Mouse (Mus musculus) CH12.LX (cell line): ENCODE results near the gene Cacybp. TPM values are rescaled to one million over a fixed set of nuclear protein-coding genes. Genes with fewer than 3 reads are reported as not detected.
A peak's percentile ranks its signal among the peaks of the same experiment; 100 is the strongest.

Experiments
- DNase-seq: peaks from one replicate; pipeline ENCODE4 v3.0.0-alpha.2; 2013; ENCODE audit errors: extremely low read depth
- H3K27ac ChIP-seq: 2 replicates; pipeline ENCODE4 v1.5.1; 2012; ENCODE audit warnings: low read depth, mild to moderate bottlenecking, control low read depth, moderate library complexity; ENCODE audit not compliant: insufficient read depth
- H3K27me3 ChIP-seq: replicated peaks from 2 replicates; pipeline ENCODE3; 2012; ENCODE audit warnings: inconsistent platforms
- H3K36me3 ChIP-seq, 2 experiments: replicated peaks in 1 of 2; 2 replicates each; pipeline versions ENCODE3 to v1.6.1; 2012; ENCODE audit warnings: inconsistent platforms in 1 of 2, low read length in 1 of 2, mild to moderate bottlenecking in 1 of 2, mixed read lengths in 1 of 2, moderate library complexity in 1 of 2; ENCODE audit not compliant: control insufficient read depth in 1 of 2, insufficient read depth in 1 of 2
- H3K4me1 ChIP-seq, 2 experiments: 2 replicates each; pipeline ENCODE4 v1.6.1; 2012; ENCODE audit warnings: inconsistent platforms in 1 of 2, moderate library complexity in 1 of 2; ENCODE audit not compliant: insufficient read depth in 2 of 2, control insufficient read depth in 1 of 2
- H3K4me2 ChIP-seq: 2 replicates; pipeline ENCODE4 v1.6.1; 2012; ENCODE audit warnings: low read depth, mild to moderate bottlenecking, control low read depth; ENCODE audit not compliant: poor library complexity, insufficient read depth, severe bottlenecking
- H3K4me3 ChIP-seq, 3 experiments: fragments of 150-350 bp in 1 of 3; sonication (generic) in 1 of 3; replicated peaks in 1 of 3; 2 replicates each; pipeline versions ENCODE3 to v1.5.1; 2011 to 2012; ENCODE audit warnings: low read depth in 2 of 3, low read length in 2 of 3, mild to moderate bottlenecking in 2 of 3, moderate library complexity in 2 of 3, control low read depth in 1 of 3, improper control_type of control experiment in 1 of 3, inconsistent platforms in 1 of 3, mixed read lengths in 1 of 3; ENCODE audit not compliant: poor library complexity in 1 of 3
- H3K79me2 ChIP-seq: replicated peaks from 2 replicates; pipeline ENCODE4 v1.6.1; 2012; ENCODE audit warnings: mild to moderate bottlenecking, moderate library complexity; ENCODE audit not compliant: control insufficient read depth, poor library complexity, insufficient read depth, severe bottlenecking; ENCODE audit errors: extremely low read depth
- H3K9ac ChIP-seq: 2 replicates; pipeline ENCODE4 v1.6.1; 2012; ENCODE audit warnings: low read depth, mild to moderate bottlenecking, control low read depth, moderate library complexity; ENCODE audit not compliant: insufficient read depth
- H3K9me3 ChIP-seq: replicated peaks from 2 replicates; pipeline ENCODE3; 2012; ENCODE audit warnings: low read length, inconsistent platforms, mixed read lengths
- BHLHE40 ChIP-seq: IDR thresholded peaks from 2 replicates; pipeline ENCODE4 v1.6.1; 2011; ENCODE audit warnings: mild to moderate bottlenecking, low read depth, low read length, improper control_type of control experiment
- CHD1 ChIP-seq: IDR thresholded peaks from 2 replicates; pipeline ENCODE4 v1.6.1; 2012; ENCODE audit warnings: low read depth, low read length, improper control_type of control experiment, inconsistent platforms
- CHD2 ChIP-seq: IDR thresholded peaks from 2 replicates; pipeline ENCODE4 v1.6.1; 2011; ENCODE audit warnings: low read length, improper control_type of control experiment
- CTCF ChIP-seq, 2 experiments: IDR thresholded peaks in 1 of 2; conservative IDR thresholded peaks in 1 of 2; 2 replicates each; pipeline ENCODE4 v1.5.1; 2011 to 2012; ENCODE audit warnings: low read depth in 2 of 2, low read length in 2 of 2, improper control_type of control experiment in 1 of 2, inconsistent platforms in 1 of 2, mild to moderate bottlenecking in 1 of 2, moderate library complexity in 1 of 2
- E2F4 ChIP-seq: IDR thresholded peaks from 2 replicates; pipeline ENCODE4 v1.6.1; 2011; ENCODE audit warnings: low read depth, low read length, improper control_type of control experiment; ENCODE audit not compliant: insufficient replicate concordance
- ELF1 ChIP-seq: IDR thresholded peaks from 2 replicates; pipeline ENCODE4 v1.6.1; 2014; ENCODE audit warnings: low read depth, mild to moderate bottlenecking, inconsistent platforms, low read length, improper control_type of control experiment
- EP300 ChIP-seq: IDR thresholded peaks from 2 replicates; pipeline ENCODE4 v1.6.1; 2011; ENCODE audit warnings: low read length, improper control_type of control experiment
- ETS1 ChIP-seq: conservative IDR thresholded peaks from 2 replicates; pipeline ENCODE4 v1.6.1; 2012; ENCODE audit warnings: low read depth, mild to moderate bottlenecking, inconsistent platforms, low read length, improper control_type of control experiment, moderate library complexity
- GABPA ChIP-seq: IDR thresholded peaks from 2 replicates; pipeline ENCODE4 v1.6.1; 2012; ENCODE audit warnings: low read depth, low read length, improper control_type of control experiment, inconsistent platforms; ENCODE audit not compliant: insufficient replicate concordance
- HCFC1 ChIP-seq: IDR thresholded peaks from 2 replicates; pipeline ENCODE4 v1.6.1; 2012; ENCODE audit warnings: low read depth, mild to moderate bottlenecking, inconsistent platforms, low read length, improper control_type of control experiment
- IRF4 ChIP-seq: IDR thresholded peaks from 2 replicates; pipeline ENCODE4 v1.6.1; 2014; ENCODE audit warnings: low read depth, mild to moderate bottlenecking, inconsistent platforms, low read length, improper control_type of control experiment
- JUN ChIP-seq: IDR thresholded peaks from 2 replicates; pipeline ENCODE4 v1.6.1; 2011; ENCODE audit warnings: low read depth, mild to moderate bottlenecking, low read length, improper control_type of control experiment, moderate library complexity; ENCODE audit not compliant: insufficient read depth
- JUND ChIP-seq: conservative IDR thresholded peaks from 2 replicates; pipeline ENCODE4 v1.6.1; 2011; ENCODE audit warnings: low read depth, low read length, improper control_type of control experiment
- KAT2A ChIP-seq: IDR thresholded peaks from 2 replicates; pipeline ENCODE4 v1.6.1; 2012; ENCODE audit warnings: low read length, improper control_type of control experiment, inconsistent platforms; ENCODE audit not compliant: insufficient replicate concordance
- MAFK ChIP-seq: IDR thresholded peaks from 2 replicates; pipeline ENCODE4 v1.6.1; 2011; ENCODE audit warnings: low read length, improper control_type of control experiment; ENCODE audit not compliant: insufficient replicate concordance
- MAX ChIP-seq: IDR thresholded peaks from 2 replicates; pipeline ENCODE4 v1.6.1; 2011; ENCODE audit warnings: low read length, improper control_type of control experiment
- MAZ ChIP-seq: IDR thresholded peaks from 2 replicates; pipeline ENCODE4 v1.6.1; 2012; ENCODE audit warnings: low read depth, mild to moderate bottlenecking, inconsistent platforms, low read length, improper control_type of control experiment, moderate library complexity
- MEF2A ChIP-seq: IDR thresholded peaks from 2 replicates; pipeline ENCODE4 v1.6.1; 2014; ENCODE audit warnings: low read depth, mild to moderate bottlenecking, inconsistent platforms, low read length, improper control_type of control experiment, borderline replicate concordance
- MXI1 ChIP-seq: IDR thresholded peaks from 2 replicates; pipeline ENCODE4 v1.6.1; 2011; ENCODE audit warnings: mild to moderate bottlenecking, low read depth, low read length, improper control_type of control experiment
- MYC ChIP-seq: IDR thresholded peaks from 2 replicates; pipeline ENCODE4 v1.6.1; 2011; ENCODE audit warnings: low read depth, mild to moderate bottlenecking, improper control_type of control experiment, low read length
- NELFE ChIP-seq: IDR thresholded peaks from 2 replicates; pipeline ENCODE4 v1.6.1; 2011; ENCODE audit warnings: low read depth, low read length, improper control_type of control experiment
- NRF1 ChIP-seq: IDR thresholded peaks from 2 replicates; pipeline ENCODE4 v1.6.1; 2014; ENCODE audit warnings: low read depth, mild to moderate bottlenecking, inconsistent platforms, low read length, improper control_type of control experiment, moderate library complexity
- PAX5 ChIP-seq: IDR thresholded peaks from 2 replicates; pipeline ENCODE4 v1.6.1; 2012; ENCODE audit warnings: low read length, inconsistent platforms, mixed read lengths
- POLR2A ChIP-seq: IDR thresholded peaks from 2 replicates; pipeline ENCODE4 v1.6.1; 2011; ENCODE audit warnings: low read depth, mild to moderate bottlenecking, improper control_type of control experiment, low read length
- POLR2AphosphoS2 ChIP-seq: IDR thresholded peaks from 2 replicates; pipeline ENCODE4 v1.6.1; 2011; ENCODE audit warnings: low read depth, low read length, improper control_type of control experiment
- RAD21 ChIP-seq: IDR thresholded peaks from 2 replicates; pipeline ENCODE4 v1.6.1; 2011; ENCODE audit warnings: low read depth, mild to moderate bottlenecking, low read length, improper control_type of control experiment, moderate library complexity
- RCOR1 ChIP-seq: conservative IDR thresholded peaks from 2 replicates; pipeline ENCODE4 v1.6.1; 2012; ENCODE audit warnings: low read depth, mild to moderate bottlenecking, inconsistent platforms, low read length, improper control_type of control experiment
- SIN3A ChIP-seq: IDR thresholded peaks from 2 replicates; pipeline ENCODE4 v1.6.1; 2012; ENCODE audit warnings: low read length, improper control_type of control experiment, inconsistent platforms
- SMC3 ChIP-seq: IDR thresholded peaks from 2 replicates; pipeline ENCODE4 v1.6.1; 2011; ENCODE audit warnings: low read depth, low read length, improper control_type of control experiment
- TBP ChIP-seq: conservative IDR thresholded peaks from 2 replicates; pipeline ENCODE4 v1.6.1; 2011; ENCODE audit warnings: low read depth, low read length, improper control_type of control experiment
- TCF12 ChIP-seq: IDR thresholded peaks from 2 replicates; pipeline ENCODE4 v1.6.1; 2014; ENCODE audit warnings: low read depth, mild to moderate bottlenecking, inconsistent platforms, low read length, improper control_type of control experiment
- UBTF ChIP-seq: IDR thresholded peaks from 2 replicates; pipeline ENCODE4 v1.6.1; 2012; ENCODE audit warnings: low read depth, mild to moderate bottlenecking, inconsistent platforms, low read length, improper control_type of control experiment, moderate library complexity
- USF1 ChIP-seq: IDR thresholded peaks from 2 replicates; pipeline ENCODE4 v1.6.1; 2014; ENCODE audit warnings: low read depth, mild to moderate bottlenecking, inconsistent platforms, low read length, improper control_type of control experiment
- USF2 ChIP-seq: conservative IDR thresholded peaks from 2 replicates; pipeline ENCODE4 v1.6.1; 2011; ENCODE audit warnings: low read depth, low read length, improper control_type of control experiment
- ZC3H11A ChIP-seq: IDR thresholded peaks from 2 replicates; pipeline ENCODE4 v1.6.1; 2012; ENCODE audit warnings: low read depth, mild to moderate bottlenecking, inconsistent platforms, low read length, improper control_type of control experiment
- ZKSCAN1 ChIP-seq: IDR thresholded peaks from 2 replicates; pipeline ENCODE4 v1.6.1; 2012; ENCODE audit warnings: low read depth, inconsistent platforms, low read length, improper control_type of control experiment, borderline replicate concordance
- ZMIZ1 ChIP-seq: IDR thresholded peaks from 2 replicates; pipeline ENCODE4 v1.6.1; 2012; ENCODE audit warnings: low read depth, mild to moderate bottlenecking, inconsistent platforms, low read length, improper control_type of control experiment
- ZNF384 ChIP-seq: IDR thresholded peaks from 2 replicates; pipeline ENCODE4 v1.6.1; 2012; ENCODE audit warnings: low read depth, low read length, improper control_type of control experiment, inconsistent platforms
- dilution Hi-C: fragments of 300-500 bp; cut with MboI; formaldehyde crosslinking; loops from 2 replicates; pipeline ENCODE4 v1.14.3; 2020; ENCODE audit warnings: low sequenced_read_pairs; ENCODE audit not compliant: extremely low pct_unique_long_range_greater_than_20kb, extremely low pct_ligation_motif_present
- in situ Hi-C: fragments of 300-500 bp; cut with MboI; formaldehyde crosslinking; loops from 3 replicates; pipeline ENCODE4 v1.14.3; 2019; ENCODE audit warnings: low sequenced_read_pairs, low pct_ligation_motif_present, low pct_unique_long_range_greater_than_20kb, mixed read lengths
- polyA plus RNA-seq: library from polyadenylated mRNA; unstranded; fragments of >175 nt; gene quantifications from 2 replicates; pipeline ENCODE4 v1.2.1, GENCODE M21; 2012; ENCODE audit warnings: low read depth; ENCODE audit not compliant: insufficient read length
- total RNA-seq, 2 experiments: library from RNA; depleted of rRNA; stranded (reverse); fragments of 300-350 nt in 1 of 2; fragments of >200 nt in 1 of 2; gene quantifications; 2 replicates each; pipeline ENCODE4 v1.2.3; 2012 to 2014

Cacybp gene
- total and polyA plus RNA-seq, 3 experiments: 130 to 390 (median 357) TPM

GRCm38 (mm10) chr1:160244689-160245088, 32.0 kb upstream of the Cacybp start:
- Histone ChIP-seq H3K79me2 (peaks cover 33% of the 10 kb centered on the region), H3K4me2 (peak overlapping the region; percentile 93), H3K9ac (peak overlapping the region; percentile 58), H3K9me3 (peaks cover 3% of the 10 kb centered on the region), H3K4me3 (peak overlapping the region in 2 of 3 experiments; percentile 17 to 28), H3K27ac (peak overlapping the region; percentile 88), H3K27me3 (no peaks in the 10 kb centered on the region), H3K36me3 (peaks cover 10 to 26% of the 10 kb centered on the region in 2 experiments), H3K4me1 (peaks cover 4 to 59% of the 10 kb centered on the region in 2 experiments)
- DNase-seq: peak; percentile 82
- dilution Hi-C loops (no loop called here), in situ Hi-C loops (loop anchor here (10.0 kb wide), 1 partner anchor 130 kb away; no protein-coding TSS in a partner anchor)
- TF ChIP-seq IRF4 (peak; percentile 95), NRF1 (no peak), MAX (no peak), UBTF (no peak), ETS1 (peak; percentile 63; the same call in 1 of the 2 replicates), ZKSCAN1 (peak; percentile 72), USF2 (no peak), ZC3H11A (no peak), CHD1 (no peak; the same call in 1 of the 2 replicates), ZNF384 (no peak; the same call in 1 of the 2 replicates), TCF12 (peak; percentile 66; the same call in 1 of the 2 replicates), CTCF (conservative IDR thresholded peaks at IDR 0.05 in 1 of 2, IDR thresholded peaks at IDR 0.05 in 1 of 2; ENCODE audit: low read depth in 2 of 2, low read length in 2 of 2) (no peak), TBP (no peak), MAZ (no peak), USF1 (no peak), SIN3A (no peak; the same call in 1 of the 2 replicates), RCOR1 (no peak), E2F4 (no peak), JUND (peak; percentile 91), ZMIZ1 (no peak), JUN (peak; percentile 82), GABPA (no peak), KAT2A (no peak), MXI1 (peak; percentile 52; the same call in 1 of the 2 replicates), MAFK (peak; percentile 75), POLR2AphosphoS2 (no peak), RAD21 (no peak), POLR2A (no peak), PAX5 (no peak), EP300 (peak; percentile 87), ELF1 (no peak), BHLHE40 (peak; percentile 78), HCFC1 (no peak), NELFE (no peak), MEF2A (peak; percentile 66; the same call in 1 of the 2 replicates), MYC (no peak), SMC3 (no peak), CHD2 (no peak; the same call in 1 of the 2 replicates)
